Mouse (Mus musculus): ENCODE measurements around the gene Lhpp. TPM values are rescaled to one million over a fixed set of nuclear protein-coding genes. Genes with fewer than 3 reads are reported as not detected.

The Lhpp gene
- total RNA-seq (2023) = 2.1 TPM

GRCm38 (mm10) chr7:132610468-132611318, at the start of gene Lhpp:
Lhpp (plus strand) TSS chr7:132610638.

DNA sequence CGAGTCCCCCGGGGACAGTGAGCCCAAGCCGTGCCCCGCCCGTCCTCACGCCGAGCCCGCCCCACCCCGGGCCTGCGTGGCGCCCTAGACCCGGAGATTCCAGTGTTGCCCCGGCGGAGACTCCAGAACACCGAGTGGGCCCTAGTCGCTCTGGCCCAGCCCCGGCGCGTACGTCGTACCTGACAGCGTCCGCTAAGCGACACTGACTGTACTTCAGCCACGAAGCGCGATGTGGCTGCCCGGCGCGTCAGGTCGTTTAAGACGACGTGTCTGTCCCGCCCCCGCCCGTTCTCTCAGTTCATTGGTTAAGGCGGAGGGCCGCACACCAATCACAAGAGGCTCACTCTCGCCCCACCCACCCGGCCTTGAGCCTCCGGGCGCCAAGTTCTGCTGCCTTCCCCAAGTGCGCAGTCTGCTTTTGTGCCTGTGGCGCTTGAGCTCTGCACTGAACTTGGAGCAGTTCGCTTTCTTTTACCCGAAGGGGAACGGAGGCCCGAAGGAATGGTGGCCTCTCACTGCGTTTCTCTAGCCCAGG, 34.3 kb upstream of the Lhpp start, which contains the start of gene Oat:
TSS of gene Oat (minus strand) at position 283 of the 535 bp plus-strand sequence.

GRCm38 (mm10) chr7:132599071-132599975, 11.1 kb upstream of the Lhpp start, which contains the start of gene Nkx1-2:
Nkx1-2 (minus strand) TSS chr7:132599637.

Other genes starting within 250 kb of the Lhpp start
- 85.5 TPM for gene Oat, start 34.2 kb upstream of the Lhpp start, total RNA-seq (2023)
- not detected for gene Nkx1-2, start 11.0 kb upstream of the Lhpp start, total RNA-seq (2023)
- 118 TPM for gene Fam53b, start 203.2 kb downstream of the Lhpp start, total RNA-seq (2023)
- 37.0 TPM for gene Eef1akmt2, start 242.0 kb downstream of the Lhpp start, total RNA-seq (2023)
- 34.6 TPM for gene Abraxas2, start 248.6 kb downstream of the Lhpp start, total RNA-seq (2023)